Mouse (Mus musculus) lung, adult 2 months (tissue): Measurements from ENCODE around the gene Ptpn1. TPM values are rescaled to one million over a fixed set of nuclear protein-coding genes. Genes with fewer than 3 reads are reported as not detected.

Source experiments
- DNase-seq: peaks from one replicate; pipeline ENCODE4 v3.0.0; 2022
- H3K4me1 ChIP-seq: fragments of 200-500 bp; 2 replicates; pipeline ENCODE4 v1.6.1; 2011; ENCODE audit warnings: low read length; ENCODE audit not compliant: control insufficient read depth, insufficient read depth
- H3K4me3 ChIP-seq: fragments of 200-500 bp; replicated peaks from 2 replicates; pipeline ENCODE3; 2011; ENCODE audit warnings: low read depth, mild to moderate bottlenecking, control low read depth, low read length; ENCODE audit errors: extremely low read depth
- CTCF ChIP-seq: fragments of 200-500 bp; IDR thresholded peaks from 2 replicates; pipeline ENCODE4 v1.5.1; 2011; ENCODE audit warnings: mild to moderate bottlenecking, low read length, control low read depth; ENCODE audit not compliant: insufficient read depth
- POLR2A ChIP-seq: fragments of 200-500 bp; IDR thresholded peaks from 2 replicates; pipeline ENCODE4 v1.6.1; 2011; ENCODE audit warnings: low read depth, mild to moderate bottlenecking, control low read depth, low read length, borderline replicate concordance; ENCODE audit errors: extremely low read depth
- WGBS: fragments of 180-500 bp; shearing (Covaris S2); methylation state at CpG from one replicate; pipeline ENCODE4 v1.1.7; 2018; 5-methylcytosine and 5-hydroxymethylcytosine counted together
- polyA plus RNA-seq: library from polyadenylated mRNA; depleted of rRNA; stranded (reverse); fragments of >200 nt; gene quantifications from 2 replicates; pipeline ENCODE4 v1.2.3, GENCODE M21; 2012

Ptpn1 gene
- polyA plus RNA-seq, 1 experiment, result 65.9 TPM

DNA sequence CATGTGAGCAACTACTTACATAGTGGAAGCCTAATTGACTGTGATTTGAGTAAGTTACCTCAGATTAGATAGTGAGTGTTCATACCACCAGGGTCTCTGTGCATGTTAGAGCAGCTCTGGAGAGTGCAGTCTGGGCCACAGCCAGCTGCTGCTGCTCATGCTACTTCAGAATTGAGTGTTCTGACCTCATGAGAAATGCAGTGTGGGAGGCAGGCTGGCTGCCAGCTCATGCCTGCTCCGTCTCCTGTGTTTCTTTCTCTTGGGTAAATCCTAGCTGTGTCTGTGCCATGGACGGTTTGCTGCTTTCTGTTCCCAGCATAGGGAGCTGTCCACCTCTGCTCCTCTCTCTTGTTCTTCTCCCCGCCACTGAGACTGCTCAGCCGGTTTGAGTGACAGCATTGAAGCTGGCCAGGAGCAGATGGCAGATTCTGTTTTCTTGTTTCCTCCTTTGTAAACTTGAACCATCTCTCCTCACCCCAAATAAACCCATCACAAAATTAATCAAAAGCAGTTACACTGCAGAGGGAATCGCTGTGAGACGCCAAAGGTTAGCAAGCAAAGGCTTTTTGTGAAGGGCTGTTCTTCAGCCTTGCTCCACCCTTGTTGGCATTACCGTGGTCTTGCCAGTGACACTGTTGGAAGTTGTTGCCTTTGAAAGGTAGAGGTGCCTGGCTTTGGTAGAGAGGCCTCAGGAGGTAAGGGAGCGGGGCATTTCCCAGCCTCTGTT lies 10.5 kb downstream of the Ptpn1 start:
- TF ChIP-seq CTCF (no peak), POLR2A (no peak)
- Histone ChIP-seq H3K4me3 (no peak overlapping the region), H3K4me1 (peaks cover 50% of the 10 kb centered on the region)
- peak; percentile 73 for DNase-seq
- 3% methylated on average over 8 of the region's 8 CpGs for WGBS

DNA sequence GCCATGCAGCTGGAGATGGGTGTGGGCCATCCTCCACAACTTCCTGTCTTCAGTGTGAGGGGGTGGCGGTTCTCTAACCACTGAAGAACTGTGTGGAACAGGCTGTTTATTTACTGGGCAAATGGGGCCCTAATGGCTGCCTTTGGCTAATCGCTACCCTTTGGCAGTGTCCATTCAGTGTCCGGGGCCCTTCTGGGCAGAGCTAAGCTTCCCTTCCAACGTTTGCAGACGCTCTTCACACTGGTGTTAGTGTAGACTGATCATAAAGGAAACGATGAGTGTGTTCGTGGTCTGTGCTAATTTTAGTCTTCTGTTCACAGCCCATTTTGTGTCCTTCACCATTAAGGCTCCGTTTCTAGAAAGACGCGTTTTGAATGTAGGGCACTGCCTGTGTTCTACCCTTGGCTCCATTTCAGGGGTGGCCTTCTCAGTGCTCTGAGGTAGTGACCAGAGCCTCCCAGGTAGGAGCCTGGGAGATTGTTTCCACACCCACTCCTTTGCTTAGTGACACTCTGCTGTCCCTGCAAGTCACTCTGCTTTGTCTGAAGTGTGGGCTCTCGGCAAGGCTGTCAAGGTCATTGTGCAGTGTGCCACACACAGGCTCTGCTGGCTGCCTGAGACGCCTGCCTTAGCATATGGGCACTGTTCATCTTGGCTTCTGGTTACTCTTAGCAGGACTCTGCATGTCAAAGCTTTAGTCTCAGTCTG lies 11.2 kb downstream of the Ptpn1 start:
- TF ChIP-seq POLR2A, result no peak
- TF ChIP-seq CTCF, result no peak
- 13% methylated on average over 12 of the region's 12 CpGs for WGBS
- Histone ChIP-seq H3K4me3 (no peak overlapping the region), H3K4me1 (peaks cover 56% of the 10 kb centered on the region)
- DNase-seq, result no peak

DNA sequence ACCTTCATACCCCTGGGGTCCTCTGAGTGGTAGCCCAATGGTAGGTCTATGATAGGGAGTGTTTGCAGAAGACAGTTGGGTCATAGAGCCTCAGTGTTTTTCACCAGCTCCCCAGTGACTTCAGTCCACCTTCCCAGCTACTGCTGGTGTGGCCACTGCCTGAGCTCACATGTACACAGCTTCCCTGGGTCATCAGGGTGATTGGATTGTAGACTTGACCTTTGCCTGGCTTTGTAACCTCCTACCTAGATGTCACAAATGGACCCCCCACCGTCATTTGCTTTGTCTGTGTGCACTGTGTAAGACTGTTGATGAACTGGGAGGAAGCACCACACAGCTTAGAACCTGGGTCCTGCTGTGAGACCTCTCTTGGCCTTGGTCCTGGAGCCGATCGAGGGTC lies 12.3 kb downstream of the Ptpn1 start:
- no peak for DNase-seq
- peaks cover 63% of the 10 kb centered on the region for H3K4me1 ChIP-seq
- H3K4me3 ChIP-seq, result no peak overlapping the region
- TF ChIP-seq CTCF (no peak), POLR2A (no peak)
- 82% methylated on average over 3 of the region's 3 CpGs for WGBS

DNA sequence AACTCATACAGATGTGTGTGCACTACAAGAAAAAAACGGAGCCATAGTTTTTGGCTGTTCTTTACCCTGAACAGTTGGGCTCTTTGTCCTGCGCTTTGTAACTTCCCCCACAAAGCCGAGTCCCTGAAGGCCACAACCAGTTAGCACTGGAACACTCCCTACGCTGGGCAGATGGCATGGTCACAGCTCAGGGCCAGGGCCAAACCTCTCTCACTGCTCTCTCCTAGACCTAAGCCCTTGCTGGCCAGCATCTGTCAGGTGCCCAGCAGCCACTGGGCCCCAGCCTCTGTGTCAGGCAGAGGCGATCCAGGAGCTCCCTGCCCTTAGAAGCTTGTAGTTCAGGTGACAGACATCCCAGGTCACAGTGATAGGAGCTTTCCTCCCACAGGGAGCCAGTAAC lies 13.6 kb downstream of the Ptpn1 start:
- TF ChIP-seq CTCF (no peak), POLR2A (no peak)
- Histone ChIP-seq H3K4me3 (no peak overlapping the region), H3K4me1 (peaks cover 66% of the 10 kb centered on the region)
- no peak for DNase-seq
- WGBS, result 81% methylated on average over 5 of the region's 5 CpGs

DNA sequence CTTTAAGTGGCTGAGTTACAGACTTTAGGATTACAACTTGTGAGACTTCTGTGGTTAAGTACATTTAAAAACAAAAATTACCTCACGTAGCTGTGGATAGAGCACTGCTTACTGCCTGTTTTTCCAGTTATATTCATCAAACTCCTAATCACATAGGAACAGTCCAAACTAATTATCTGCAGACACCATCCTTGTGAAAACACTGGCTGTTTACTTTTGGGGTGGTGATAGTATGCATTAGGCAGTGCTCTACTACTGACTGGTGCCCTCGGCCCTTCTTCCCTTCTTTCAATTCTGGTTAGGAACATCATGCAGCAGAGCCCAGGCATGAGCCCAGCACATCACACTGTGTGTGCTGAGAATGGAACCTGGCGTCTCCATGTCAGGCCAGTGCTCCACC lies 15.4 kb downstream of the Ptpn1 start:
- TF ChIP-seq CTCF, result no peak

DNA sequence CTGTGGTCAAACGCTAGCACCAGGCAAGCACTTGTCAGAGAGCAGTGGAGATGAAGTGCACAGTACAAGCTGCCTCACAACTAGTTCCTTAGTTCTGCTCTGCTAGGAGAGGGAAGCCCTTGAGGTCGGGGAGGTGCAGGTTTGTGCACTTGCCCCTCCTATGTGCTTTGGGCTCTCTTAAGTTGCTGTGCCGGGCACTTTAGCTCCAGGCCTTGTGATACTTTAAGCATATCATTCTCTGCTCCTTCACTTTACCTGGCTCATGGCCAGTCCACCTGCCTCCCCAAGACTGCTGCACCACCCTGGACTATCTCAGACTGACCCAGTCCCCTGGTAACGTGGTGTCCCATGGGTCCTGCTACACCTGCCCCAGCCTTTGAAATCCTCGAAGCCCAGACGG lies 16.2 kb downstream of the Ptpn1 start:
- TF ChIP-seq CTCF (no peak), POLR2A (no peak)
- H3K4me1 ChIP-seq, result peaks cover 50% of the 10 kb centered on the region
- 67% methylated on average over 6 of the region's 6 CpGs for WGBS
- no peak overlapping the region for H3K4me3 ChIP-seq
- peak; percentile 60 for DNase-seq

More for the DNA sequence above, 15.4 kb downstream of the Ptpn1 start:
- no peak overlapping the region for H3K4me3 ChIP-seq
- DNase-seq, result no peak
- H3K4me1 ChIP-seq, result peaks cover 58% of the 10 kb centered on the region
- WGBS, result 53% methylated on average over 3 of the region's 3 CpGs

DNA sequence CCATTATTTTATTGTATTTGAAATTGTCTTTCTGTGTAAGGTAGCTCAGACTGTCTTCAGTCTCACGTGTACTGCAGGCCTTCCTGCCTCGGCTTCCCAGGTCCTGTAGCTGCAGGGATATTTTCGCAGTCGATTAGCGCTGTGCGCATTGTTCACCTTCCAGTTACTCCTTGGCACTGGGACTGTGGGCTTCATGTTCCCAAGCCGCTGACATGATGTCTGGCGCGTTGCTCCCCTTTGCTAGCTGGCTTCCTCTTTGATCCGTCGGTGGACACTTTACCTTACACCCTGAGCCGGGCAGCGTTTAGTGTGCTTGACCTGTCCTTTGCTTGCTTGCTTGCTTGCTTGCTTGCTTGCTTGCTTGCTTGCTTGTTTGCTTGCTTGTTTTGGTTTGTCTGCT lies 16.7 kb downstream of the Ptpn1 start:
- DNase-seq, result no peak
- H3K4me1 ChIP-seq, result peaks cover 45% of the 10 kb centered on the region
- H3K4me3 ChIP-seq, result no peak overlapping the region
- 58% methylated on average over 13 of the region's 13 CpGs for WGBS
- no peak for TF ChIP-seq CTCF
- TF ChIP-seq POLR2A, result no peak

DNA sequence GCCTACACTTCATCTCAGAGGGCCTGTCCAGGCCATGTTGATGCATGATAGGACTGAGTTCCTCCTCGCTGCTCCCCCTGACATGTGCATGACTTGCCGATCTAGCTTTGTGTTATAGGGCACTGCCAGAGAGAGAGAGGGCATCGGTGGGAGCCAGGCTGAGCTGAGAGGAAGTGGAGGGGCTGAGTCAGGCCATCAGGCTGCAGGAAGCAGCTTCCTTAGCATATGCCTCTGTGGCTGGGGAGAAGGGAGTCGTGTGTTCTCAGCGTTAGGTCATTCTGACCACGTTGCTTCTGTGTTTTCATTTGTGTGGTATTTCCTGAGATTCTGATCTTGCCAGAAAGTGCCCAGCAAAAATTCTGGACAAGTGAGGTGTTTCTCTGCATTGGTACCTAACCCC lies 17.4 kb downstream of the Ptpn1 start:
- Histone ChIP-seq H3K4me1 (peaks cover 43% of the 10 kb centered on the region), H3K4me3 (no peak overlapping the region)
- no peak for DNase-seq
- no peak for TF ChIP-seq POLR2A
- 13% methylated on average over 6 of the region's 6 CpGs for WGBS

DNA sequence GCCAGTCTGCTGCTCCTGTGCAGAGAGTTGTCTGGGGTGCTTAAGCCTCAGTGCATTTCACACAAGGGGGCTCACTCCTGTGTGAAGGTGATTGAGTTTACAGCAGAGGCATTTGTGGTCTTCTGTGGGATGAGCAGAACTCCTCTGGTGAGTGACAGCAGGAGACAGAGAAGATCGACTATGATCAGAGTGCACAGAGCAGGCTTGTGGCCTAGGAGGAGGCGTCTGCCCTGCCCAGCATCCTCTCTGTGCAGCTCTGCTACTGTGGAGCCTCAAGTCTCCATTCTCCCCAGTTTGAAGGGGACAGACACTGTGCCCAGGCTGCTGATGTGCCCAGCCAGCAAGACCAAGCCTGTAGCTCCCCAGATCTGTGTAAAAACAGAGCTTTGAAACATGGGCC lies 18.0 kb downstream of the Ptpn1 start:
- 69% methylated on average over 2 of the region's 2 CpGs for WGBS
- no peak for DNase-seq
- TF ChIP-seq POLR2A, result no peak
- no peak for TF ChIP-seq CTCF
- Histone ChIP-seq H3K4me1 (peaks cover 39% of the 10 kb centered on the region), H3K4me3 (no peak overlapping the region)

DNA sequence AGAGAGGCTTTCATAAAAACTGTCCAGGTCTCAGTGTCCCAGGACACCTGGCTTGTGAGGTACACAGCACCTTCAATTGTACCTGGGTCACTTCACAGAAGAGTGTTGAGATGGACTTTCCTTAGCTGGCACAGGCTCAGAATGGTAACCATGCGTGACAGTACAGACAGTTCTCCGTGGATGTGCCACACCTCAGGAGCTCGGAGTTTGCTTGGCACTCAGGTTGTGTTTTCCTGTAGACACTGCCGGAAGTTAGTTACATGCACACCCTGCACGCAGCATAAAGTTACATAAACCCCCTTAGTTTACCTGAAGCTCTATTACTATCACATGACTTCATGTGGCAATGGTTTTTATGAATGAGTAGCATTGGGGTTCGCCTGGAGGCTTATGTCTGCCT lies 18.8 kb downstream of the Ptpn1 start:
- no peak for DNase-seq
- TF ChIP-seq POLR2A, result no peak
- no peak for TF ChIP-seq CTCF
- WGBS, result 44% methylated on average over 6 of the region's 6 CpGs
- H3K4me1 ChIP-seq, result peaks cover 39% of the 10 kb centered on the region
- H3K4me3 ChIP-seq, result no peak overlapping the region
